Mouse (Mus musculus) lung, embryonic 16.5 days (tissue): ENCODE measurements at regions not wholly inside any gene's neighbourhood (a gene's known extent, or its start where the extent isn't known, plus 50 kb on each side); places are given as distances from the start of the nearest gene placed in this dataset.

Experiments
- ATAC-seq: fragments of 200-750 bp; cut with Nextera tagmentation; 2 replicates; pipeline ENCODE4 v1.8.0; 2017; ENCODE audit warnings: low read depth, mild to moderate bottlenecking, moderate library complexity
- H3K27ac ChIP-seq: fragments of 300-500 bp; sonication (generic); 2 replicates; pipeline ENCODE4 v1.5.1; 2014; ENCODE audit warnings: mild to moderate bottlenecking, control low read depth, low read length
- H3K27me3 ChIP-seq: fragments of 300-500 bp; sonication (generic); 2 replicates; pipeline ENCODE4 v1.6.1; 2014; ENCODE audit warnings: low read depth, low read length, mixed read lengths; ENCODE audit not compliant: control insufficient read depth, insufficient read depth
- H3K36me3 ChIP-seq: fragments of 300-500 bp; sonication (generic); 2 replicates; pipeline ENCODE4 v1.6.1; 2014; ENCODE audit warnings: low read length; ENCODE audit not compliant: control insufficient read depth, insufficient read depth
- H3K4me1 ChIP-seq: fragments of 300-500 bp; sonication (generic); replicated peaks from 2 replicates; pipeline ENCODE4 v1.6.1; 2014; ENCODE audit warnings: low read length, mixed read lengths; ENCODE audit not compliant: control insufficient read depth, insufficient read depth
- H3K4me2 ChIP-seq: fragments of 300-500 bp; sonication (generic); 2 replicates; pipeline ENCODE4 v1.6.1; 2014; ENCODE audit warnings: low read depth, low read length, control low read depth
- H3K4me3 ChIP-seq: fragments of 300-500 bp; sonication (generic); 2 replicates; pipeline ENCODE4 v1.5.1; 2014; ENCODE audit warnings: mild to moderate bottlenecking, low read length, control low read depth
- H3K9ac ChIP-seq: fragments of 300-500 bp; sonication (generic); 2 replicates; pipeline ENCODE4 v1.6.1; 2014; ENCODE audit warnings: low read length, control low read depth
- H3K9me3 ChIP-seq: fragments of 300-500 bp; sonication (generic); 2 replicates; pipeline ENCODE4 v1.6.1; 2016; ENCODE audit warnings: low read length; ENCODE audit not compliant: control insufficient read depth
- WGBS: fragments of 180-500 bp; shearing (Covaris S2); extraction: QIAGEN DNeasy Blood & Tissue Kit; methylation state at CpG from one replicate; pipeline ENCODE4 v1.1.7; 2014; 5-methylcytosine and 5-hydroxymethylcytosine counted together

- H3K9ac ChIP-seq: no peak overlapping the region
- no peak overlapping the region for H3K27ac ChIP-seq
- H3K9me3 ChIP-seq: no peaks in the 10 kb centered on the region
- H3K27me3 ChIP-seq: no peaks in the 10 kb centered on the region
- H3K4me1 ChIP-seq: no peaks in the 10 kb centered on the region
- no peaks in the 10 kb centered on the region for H3K36me3 ChIP-seq
- H3K4me3 ChIP-seq: no peak overlapping the region
- WGBS: 39% methylated on average over 1 of the region's 1 CpGs
- no peak overlapping the region for H3K4me2 ChIP-seq
- no peak for ATAC-seq
These were observed 319.7 kb upstream of the Itga1 start for GRCm38 (mm10) chr13:115421483-115421882.

- H3K4me1 ChIP-seq: no peaks in the 10 kb centered on the region
- ATAC-seq: no peak
- no peaks in the 10 kb centered on the region for H3K36me3 ChIP-seq
- H3K4me2 ChIP-seq: no peak overlapping the region
- no peak overlapping the region for H3K9ac ChIP-seq
- H3K27ac ChIP-seq: no peak overlapping the region
- H3K9me3 ChIP-seq: no peaks in the 10 kb centered on the region
- WGBS: 55% methylated on average over 4 of the region's 4 CpGs
- no peaks in the 10 kb centered on the region for H3K27me3 ChIP-seq
- no peak overlapping the region for H3K4me3 ChIP-seq
These were observed 316.1 kb upstream of the Itga1 start for GRCm38 (mm10) chr13:115417829-115418228.

DNA sequence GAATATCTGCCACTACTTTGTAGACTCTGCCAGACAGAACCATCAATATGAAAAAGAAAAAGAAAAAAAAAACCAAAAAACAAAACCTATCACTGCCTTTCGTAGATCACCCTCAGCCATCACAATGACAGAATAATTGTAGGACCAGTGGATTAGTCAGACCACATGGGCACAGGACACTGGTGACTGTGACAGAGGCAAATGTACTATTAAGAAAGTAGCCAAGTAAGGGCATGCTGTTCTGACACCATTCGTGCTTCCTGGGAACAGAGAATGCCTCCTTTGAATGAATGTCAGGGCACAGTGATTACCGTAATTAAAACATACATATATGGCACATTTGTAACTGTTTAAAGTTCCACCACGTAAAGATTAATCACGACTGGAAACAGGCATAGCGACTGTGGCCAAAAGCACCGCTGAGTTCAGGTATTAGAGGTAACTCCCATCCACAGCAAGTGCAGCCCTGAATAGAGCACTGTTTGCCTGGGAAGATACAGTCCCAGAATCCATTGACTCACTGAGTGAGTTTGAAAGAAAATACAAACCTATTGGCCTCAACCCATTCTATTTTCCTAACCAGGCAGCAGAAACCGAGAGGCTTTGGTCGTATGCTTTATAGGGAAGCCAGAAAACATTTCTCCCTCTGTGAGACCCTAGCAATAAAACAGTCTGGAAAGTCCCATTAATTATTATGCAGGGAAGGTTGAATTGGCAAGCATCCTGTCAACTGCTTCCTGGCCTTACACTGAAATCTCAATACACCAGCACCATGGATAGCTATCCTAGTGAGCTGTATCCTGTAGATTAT lies 312.2 kb upstream of the Itga1 start:
- H3K4me3 ChIP-seq: no peak overlapping the region
- H3K36me3 ChIP-seq: no peaks in the 10 kb centered on the region
- ATAC-seq: no peak
- H3K4me1 ChIP-seq: no peaks in the 10 kb centered on the region
- H3K4me2 ChIP-seq: no peak overlapping the region
- WGBS: 74% methylated on average over 9 of the region's 9 CpGs
- H3K27ac ChIP-seq: no peak overlapping the region
- no peaks in the 10 kb centered on the region for H3K9me3 ChIP-seq
- no peaks in the 10 kb centered on the region for H3K27me3 ChIP-seq
- H3K9ac ChIP-seq: no peak overlapping the region

GRCm38 (mm10) chr13:115405916-115406315 lies 304.2 kb upstream of the Itga1 start:
- 55% methylated on average over 1 of the region's 1 CpGs for WGBS
- H3K4me3 ChIP-seq: no peak overlapping the region
- H3K27ac ChIP-seq: no peak overlapping the region
- no peaks in the 10 kb centered on the region for H3K9me3 ChIP-seq
- H3K4me1 ChIP-seq: no peaks in the 10 kb centered on the region
- H3K27me3 ChIP-seq: no peaks in the 10 kb centered on the region
- H3K36me3 ChIP-seq: no peaks in the 10 kb centered on the region
- H3K9ac ChIP-seq: no peak overlapping the region
- no peak overlapping the region for H3K4me2 ChIP-seq
- ATAC-seq: no peak

GRCm38 (mm10) chr13:115400706-115401215 lies 299.0 kb upstream of the Itga1 start:
- H3K9ac ChIP-seq: no peak overlapping the region
- H3K27ac ChIP-seq: no peak overlapping the region
- no peak overlapping the region for H3K4me2 ChIP-seq
- no peaks in the 10 kb centered on the region for H3K27me3 ChIP-seq
- no peak for ATAC-seq
- H3K4me1 ChIP-seq: no peaks in the 10 kb centered on the region
- no peaks in the 10 kb centered on the region for H3K36me3 ChIP-seq
- H3K9me3 ChIP-seq: no peaks in the 10 kb centered on the region
- WGBS: 80% methylated on average over 4 of the region's 4 CpGs
- no peak overlapping the region for H3K4me3 ChIP-seq

DNA sequence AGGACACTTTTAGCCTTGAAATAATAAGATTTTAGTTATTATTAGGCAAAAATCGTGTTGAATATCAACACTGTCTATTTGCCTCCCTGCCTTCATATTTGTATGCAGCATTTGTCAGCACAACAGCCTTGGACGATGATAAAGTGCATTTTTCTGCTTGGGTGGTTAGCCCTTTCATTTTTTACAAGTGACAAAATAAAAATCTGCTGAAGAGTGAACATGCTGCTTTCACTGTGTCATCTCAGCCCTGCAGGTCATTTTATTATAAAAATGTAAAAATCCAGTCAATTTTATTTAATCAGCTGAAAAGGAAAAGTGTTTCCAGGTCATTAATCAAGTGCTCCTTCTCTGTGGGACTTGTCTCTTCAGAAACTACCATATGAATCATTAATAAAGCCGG lies 277.9 kb upstream of the Itga1 start:
- Histone ChIP-seq H3K4me1 (no peaks in the 10 kb centered on the region), H3K4me3 (no peak overlapping the region), H3K36me3 (no peaks in the 10 kb centered on the region), H3K4me2 (no peak overlapping the region), H3K27me3 (no peaks in the 10 kb centered on the region), H3K27ac (no peak overlapping the region), H3K9ac (no peak overlapping the region), H3K9me3 (no peaks in the 10 kb centered on the region)
- WGBS: 46% methylated on average over 3 of the region's 3 CpGs
- no peak for ATAC-seq

- ATAC-seq: no peak
- no peaks in the 10 kb centered on the region for H3K9me3 ChIP-seq
- no peaks in the 10 kb centered on the region for H3K27me3 ChIP-seq
- WGBS: 56% methylated on average over 16 of the region's 16 CpGs
- no peaks in the 10 kb centered on the region for H3K36me3 ChIP-seq
- H3K9ac ChIP-seq: no peak overlapping the region
- H3K27ac ChIP-seq: no peak overlapping the region
- no peak overlapping the region for H3K4me2 ChIP-seq
- H3K4me1 ChIP-seq: no peaks in the 10 kb centered on the region
- H3K4me3 ChIP-seq: no peak overlapping the region
These were observed 274.6 kb upstream of the Itga1 start for GRCm38 (mm10) chr13:115376180-115376880.

GRCm38 (mm10) chr13:115361457-115361856 lies 259.7 kb upstream of the Itga1 start:
- no peaks in the 10 kb centered on the region for H3K9me3 ChIP-seq
- no peak for ATAC-seq
- no peaks in the 10 kb centered on the region for H3K4me1 ChIP-seq
- 49% methylated on average over 8 of the region's 8 CpGs for WGBS
- no peaks in the 10 kb centered on the region for H3K36me3 ChIP-seq
- no peak overlapping the region for H3K27ac ChIP-seq
- H3K4me2 ChIP-seq: no peak overlapping the region
- H3K27me3 ChIP-seq: no peaks in the 10 kb centered on the region
- no peak overlapping the region for H3K4me3 ChIP-seq
- no peak overlapping the region for H3K9ac ChIP-seq

- peak overlapping the region; percentile 13 for H3K4me3 ChIP-seq
- ATAC-seq: no peak
- 75% methylated on average over 6 of the region's 6 CpGs for WGBS
These were observed 245.2 kb upstream of the Itga1 start for GRCm38 (mm10) chr13:115347022-115347398.

More at GRCm38 (mm10) chr13:115347022-115347398, 245.2 kb upstream of the Itga1 start:
- no peak overlapping the region for H3K27ac ChIP-seq
- no peaks in the 10 kb centered on the region for H3K36me3 ChIP-seq
- H3K27me3 ChIP-seq: no peaks in the 10 kb centered on the region
- peak overlapping the region; percentile 42 for H3K4me2 ChIP-seq
- H3K9me3 ChIP-seq: no peaks in the 10 kb centered on the region
- H3K9ac ChIP-seq: no peak overlapping the region
- no peaks in the 10 kb centered on the region for H3K4me1 ChIP-seq
